Mouse (Mus musculus): Measurements from ENCODE around the gene Mpz. TPM values are rescaled to one million over a fixed set of nuclear protein-coding genes. Genes with fewer than 3 reads are reported as not detected.

The Mpz gene
- not detected in 2 replicates for total RNA-seq (2015; ENCODE audit: low replicate concordance)
- total RNA-seq (2017; ENCODE audit: low replicate concordance), result not detected in 2 replicates

DNA sequence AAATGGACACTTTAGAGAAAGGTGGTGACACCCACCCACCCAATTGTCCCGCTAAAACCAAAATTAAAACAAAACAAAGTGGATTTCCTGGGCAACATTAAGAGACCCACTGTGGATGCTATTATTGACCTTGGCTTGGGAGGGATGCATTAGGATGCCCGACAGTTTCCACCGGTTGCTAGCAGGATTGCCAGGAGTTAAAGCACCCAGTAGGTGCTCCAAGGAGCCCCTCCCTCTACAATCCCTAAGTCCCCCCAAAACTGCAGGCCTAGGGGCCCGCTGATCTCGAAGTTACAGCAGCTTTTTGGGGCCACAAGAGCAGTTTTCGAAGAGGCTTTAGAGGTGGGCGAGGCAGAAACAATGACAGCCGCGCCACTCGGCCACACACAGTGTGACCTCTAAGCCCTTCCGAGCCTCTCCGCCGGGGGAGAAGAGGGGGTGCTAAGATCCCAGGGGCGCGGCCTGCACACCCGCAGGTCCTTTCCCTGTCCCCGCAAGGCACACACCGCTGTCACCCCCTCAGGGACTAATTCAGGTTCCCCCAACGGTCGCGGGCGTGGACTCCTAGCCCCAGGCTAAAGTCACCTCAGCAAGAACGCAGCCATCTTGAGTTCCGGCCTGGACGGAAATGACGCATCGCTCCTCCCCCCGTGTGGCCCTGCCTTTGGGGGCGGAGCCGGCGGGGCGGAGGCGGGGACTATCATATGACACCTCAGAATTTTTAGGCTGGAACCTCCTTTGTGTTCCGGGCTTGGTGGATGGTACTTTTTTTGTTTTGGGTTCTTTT, at the start of gene Mpz, which contains the start of gene Sdhc:
Gene Mpz (plus strand): TSS at position 738 of the 787 bp plus-strand sequence.
Gene Sdhc (minus strand): TSS at position 630 of the 787 bp plus-strand sequence.
- ATAC-seq (replicated peaks; ENCODE audit: low FRiP score, poor library complexity, severe bottlenecking), result peak; percentile 98

DNA sequence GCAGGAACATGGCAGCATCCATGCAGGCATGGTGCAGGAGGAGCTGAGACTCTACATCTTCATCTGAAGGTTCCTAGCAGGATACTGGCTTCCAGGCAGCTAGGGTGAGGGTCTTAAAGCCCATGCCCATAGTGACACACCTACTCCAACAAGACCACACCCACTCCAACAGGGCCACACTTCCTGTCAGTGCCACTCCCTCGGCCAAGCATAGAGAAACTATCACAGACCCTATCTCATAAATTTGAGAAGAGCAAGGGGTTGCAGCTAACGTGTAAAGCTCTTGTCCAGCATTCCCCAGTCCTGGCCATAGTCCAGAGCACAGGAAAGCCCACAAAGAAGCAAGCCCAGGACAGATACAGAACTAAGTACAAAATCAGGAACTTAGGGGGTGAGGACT, 49.5 kb upstream of the Mpz start:
- no peak for ATAC-seq (replicated peaks; ENCODE audit: low FRiP score, poor library complexity, severe bottlenecking)

DNA sequence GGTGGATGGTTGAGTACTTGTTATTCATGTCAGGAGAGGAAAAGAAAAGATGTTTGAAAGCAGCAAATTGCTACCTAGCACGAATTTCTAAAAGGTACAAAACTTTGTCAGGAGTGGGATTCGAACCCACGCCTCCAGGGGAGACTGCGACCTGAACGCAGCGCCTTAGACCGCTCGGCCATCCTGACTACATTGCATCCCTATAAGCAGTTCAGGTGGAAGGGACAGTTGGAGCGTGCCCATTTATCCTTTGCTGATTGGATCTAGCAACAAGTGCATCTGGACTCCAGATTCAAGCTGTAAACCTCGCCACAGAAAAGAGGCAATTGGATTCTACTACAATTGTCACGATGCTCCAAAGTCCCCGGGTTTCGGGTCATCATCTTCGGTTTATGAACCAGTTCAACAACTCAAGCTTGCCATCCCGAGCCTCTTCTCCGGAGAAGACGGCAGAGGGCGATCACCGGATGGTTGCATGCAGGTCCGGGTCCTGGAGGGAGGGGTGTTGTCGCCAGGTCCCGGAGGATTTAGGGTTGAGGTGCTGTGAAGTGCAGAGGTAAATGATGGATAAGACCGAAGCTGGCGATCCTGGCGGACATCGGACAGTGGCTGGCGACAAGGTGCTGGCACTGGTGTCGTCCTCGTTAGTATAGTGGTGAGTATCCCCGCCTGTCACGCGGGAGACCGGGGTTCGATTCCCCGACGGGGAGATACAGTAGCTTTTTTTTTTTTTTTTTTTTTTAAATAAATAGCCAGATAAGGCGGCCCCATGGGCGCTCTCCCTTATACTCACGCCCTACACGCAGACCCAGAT, 48.6 kb upstream of the Mpz start:
- peak; percentile 74 for ATAC-seq (replicated peaks; ENCODE audit: low FRiP score, poor library complexity, severe bottlenecking)

DNA sequence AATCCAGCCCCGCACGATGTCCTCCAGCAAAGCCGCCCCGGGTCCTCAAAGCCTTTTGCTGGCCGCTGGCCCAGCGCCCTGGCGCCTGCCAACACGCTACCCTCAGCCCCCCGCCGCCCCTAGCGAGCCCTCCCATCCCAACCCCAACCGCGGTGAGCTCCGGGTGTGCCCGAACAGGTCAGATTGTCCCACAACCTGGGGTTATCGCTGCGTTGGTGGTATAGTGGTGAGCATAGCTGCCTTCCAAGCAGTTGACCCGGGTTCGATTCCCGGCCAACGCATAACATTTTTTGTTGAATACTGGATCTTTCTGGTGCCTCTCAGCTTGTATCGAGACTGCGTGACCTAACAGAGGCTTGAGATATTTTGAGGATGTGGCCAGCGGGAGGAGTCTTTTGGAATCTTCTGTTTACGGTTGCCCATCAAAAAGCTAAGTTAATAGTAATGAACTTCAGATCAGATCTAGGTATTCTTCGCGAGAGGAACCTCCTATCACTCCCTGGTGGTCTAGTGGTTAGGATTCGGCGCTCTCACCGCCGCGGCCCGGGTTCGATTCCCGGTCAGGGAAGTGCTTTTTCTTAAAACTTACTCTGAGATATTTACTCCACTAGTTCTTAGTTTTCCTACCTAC, 47.8 kb upstream of the Mpz start:
- ATAC-seq (replicated peaks; ENCODE audit: low FRiP score, poor library complexity, severe bottlenecking), result peak; percentile 66

DNA sequence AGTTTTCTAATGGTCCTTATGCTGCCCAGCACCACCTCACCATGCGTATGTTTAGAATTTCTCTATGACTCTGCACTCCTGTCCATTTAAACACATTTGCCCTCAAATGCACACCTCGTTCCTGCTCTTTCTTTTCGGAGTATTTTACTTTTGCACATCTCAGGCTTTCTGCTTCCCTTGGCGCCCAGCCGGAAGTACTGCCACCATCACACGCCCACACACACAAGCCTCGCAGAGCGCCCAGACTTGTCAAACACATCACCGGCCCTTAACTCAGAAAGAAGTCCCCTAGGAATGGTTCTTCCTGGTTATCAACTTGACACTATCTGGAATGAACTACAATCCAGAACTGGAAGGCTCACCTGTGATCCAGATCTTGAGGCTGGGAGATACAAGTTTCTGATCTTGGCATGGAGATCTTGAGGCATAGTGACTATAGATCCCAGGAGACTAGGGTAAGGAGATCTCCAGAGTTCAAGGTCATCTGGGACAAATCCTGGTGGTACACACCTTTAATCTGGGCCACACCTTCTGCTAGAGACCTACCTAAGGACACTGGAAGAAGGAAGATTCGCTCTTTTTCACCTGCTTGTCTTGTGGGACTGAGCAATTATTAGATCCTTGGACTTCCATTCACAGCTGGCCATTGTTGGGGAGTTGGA, 47.2 kb upstream of the Mpz start:
- peak; percentile 15 for ATAC-seq (replicated peaks; ENCODE audit: low FRiP score, poor library complexity, severe bottlenecking)

DNA sequence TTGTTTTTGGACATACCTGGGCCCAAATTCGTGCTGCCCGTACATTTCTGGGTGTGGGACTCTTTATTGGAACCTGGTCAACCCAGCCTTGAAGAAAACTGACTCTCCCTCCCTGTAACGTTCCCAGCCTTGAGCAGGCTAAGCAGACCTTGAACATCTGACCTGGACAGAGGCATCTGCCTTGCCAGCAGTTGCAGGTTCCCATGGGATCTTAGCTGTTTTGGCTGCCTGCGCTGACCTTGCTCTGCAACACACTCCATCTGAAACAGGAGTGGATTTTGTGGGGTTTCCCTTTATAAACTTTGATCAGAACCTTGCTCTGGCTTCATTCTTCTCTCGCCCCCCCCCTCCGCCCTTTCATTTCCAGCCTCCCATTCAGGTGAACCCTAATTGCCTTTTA, 45.3 kb upstream of the Mpz start:
- ATAC-seq (replicated peaks; ENCODE audit: low FRiP score, poor library complexity, severe bottlenecking), result no peak

DNA sequence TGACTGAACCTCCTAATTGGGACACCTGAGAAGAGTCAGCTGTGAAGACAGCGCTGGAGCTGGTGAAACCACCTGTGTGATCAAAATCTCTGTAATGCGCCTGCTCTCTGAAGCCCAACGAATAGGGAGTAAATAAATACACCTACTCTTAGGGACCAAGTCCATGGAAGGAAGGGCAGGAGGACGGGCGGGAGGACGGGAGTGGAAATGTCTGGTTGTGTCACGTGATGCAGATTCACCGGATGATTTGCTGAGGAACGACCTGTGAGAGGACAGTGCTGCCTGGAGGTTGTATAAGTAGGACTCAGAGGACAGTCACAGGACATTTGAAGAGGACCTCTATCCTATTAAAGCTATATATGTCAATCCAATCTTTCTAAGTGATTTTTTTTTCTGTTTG, 40.9 kb upstream of the Mpz start:
- ATAC-seq (replicated peaks; ENCODE audit: low FRiP score, poor library complexity, severe bottlenecking), result no peak

DNA sequence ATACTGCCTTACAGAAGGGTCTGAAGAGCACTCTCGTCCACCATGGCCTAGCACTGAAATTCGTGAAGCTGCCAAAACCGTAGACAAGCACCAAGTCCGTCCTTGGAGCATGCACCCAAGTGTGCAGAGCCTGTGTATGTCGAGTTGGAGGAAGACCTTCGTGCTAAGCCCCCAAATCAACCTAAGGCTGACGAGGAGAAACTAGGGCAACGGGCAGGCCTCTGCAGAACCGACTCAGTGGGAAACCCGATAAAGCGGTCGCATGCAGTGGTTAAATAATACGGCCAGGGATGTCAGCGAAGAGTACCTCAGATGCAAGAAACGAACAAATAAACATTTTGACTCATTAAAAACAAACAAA, 39.9 kb upstream of the Mpz start:
- ATAC-seq (replicated peaks; ENCODE audit: low FRiP score, poor library complexity, severe bottlenecking), result no peak

DNA sequence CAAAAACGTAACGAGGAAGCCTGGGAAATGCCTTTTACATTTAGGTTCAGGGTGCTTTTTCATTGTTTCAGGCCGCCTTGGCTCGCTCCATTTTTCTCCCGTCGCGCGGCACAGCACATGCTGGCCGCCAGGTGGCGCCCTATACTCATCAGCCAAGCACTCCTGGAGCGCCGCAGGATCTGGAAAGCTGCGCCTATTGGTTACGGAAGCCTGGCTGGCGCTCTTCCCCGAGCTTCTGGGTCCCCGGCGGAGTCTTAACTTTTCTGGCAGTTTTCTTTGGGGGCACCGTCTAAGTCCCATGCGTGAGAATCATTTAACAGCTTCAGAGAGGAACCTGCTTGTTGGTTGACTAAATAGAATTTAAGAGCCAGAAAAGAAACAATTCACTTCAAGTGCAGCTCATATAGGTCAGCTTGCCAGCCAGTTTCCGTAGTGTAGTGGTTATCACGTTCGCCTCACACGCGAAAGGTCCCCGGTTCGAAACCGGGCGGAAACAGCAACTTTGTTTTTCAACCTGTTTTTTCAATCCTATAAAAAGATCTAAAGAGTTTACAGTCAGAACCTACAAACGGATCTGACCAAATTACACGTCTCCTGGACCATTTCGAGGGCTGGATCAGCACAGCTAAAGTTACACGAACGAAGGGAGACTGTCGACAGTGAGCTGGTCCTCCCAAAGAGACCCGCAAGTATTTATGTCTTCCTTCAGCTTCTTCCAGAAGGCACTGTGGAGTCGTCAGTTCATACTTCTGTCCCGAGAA, 39.3 kb upstream of the Mpz start:
- peak; percentile 86 for ATAC-seq (replicated peaks; ENCODE audit: low FRiP score, poor library complexity, severe bottlenecking)

DNA sequence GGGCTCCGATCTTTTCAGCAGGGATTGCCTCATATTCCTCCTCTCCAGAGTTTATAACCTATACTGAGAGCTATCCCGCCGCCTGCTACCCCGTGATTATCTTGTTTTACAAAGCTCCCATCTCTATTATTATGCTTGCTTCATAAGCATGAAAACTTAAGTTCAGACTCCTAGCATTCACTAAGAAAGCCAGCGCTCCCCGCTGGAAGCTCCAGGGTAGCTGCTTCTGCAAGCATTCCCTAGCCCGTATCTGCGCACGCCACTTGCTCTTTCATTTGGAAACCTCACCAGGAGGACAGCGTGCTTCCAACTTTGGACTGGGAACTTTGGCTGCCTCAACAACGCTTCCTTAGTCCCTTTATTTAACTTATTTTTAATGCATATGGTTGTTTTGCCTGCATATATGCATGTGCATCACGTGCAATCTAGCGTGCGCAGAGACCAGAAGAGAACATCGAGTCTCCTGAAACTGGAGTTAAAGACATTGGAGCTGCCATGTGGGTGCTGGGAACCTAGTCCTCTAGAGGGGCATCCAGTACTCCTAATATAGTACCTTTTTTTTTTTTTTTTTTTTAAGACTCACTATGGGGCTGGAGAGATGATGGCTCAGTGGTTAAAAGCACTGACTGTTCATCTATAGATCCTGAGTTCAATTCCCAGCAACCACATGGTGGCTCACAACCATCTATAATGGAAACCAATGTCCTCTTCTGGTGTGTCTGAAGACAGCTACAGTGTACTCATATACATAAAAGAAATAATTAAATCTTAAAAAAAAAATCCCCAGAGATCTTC, 38.5 kb upstream of the Mpz start:
- peak; percentile 25 for ATAC-seq (replicated peaks; ENCODE audit: low FRiP score, poor library complexity, severe bottlenecking)

DNA sequence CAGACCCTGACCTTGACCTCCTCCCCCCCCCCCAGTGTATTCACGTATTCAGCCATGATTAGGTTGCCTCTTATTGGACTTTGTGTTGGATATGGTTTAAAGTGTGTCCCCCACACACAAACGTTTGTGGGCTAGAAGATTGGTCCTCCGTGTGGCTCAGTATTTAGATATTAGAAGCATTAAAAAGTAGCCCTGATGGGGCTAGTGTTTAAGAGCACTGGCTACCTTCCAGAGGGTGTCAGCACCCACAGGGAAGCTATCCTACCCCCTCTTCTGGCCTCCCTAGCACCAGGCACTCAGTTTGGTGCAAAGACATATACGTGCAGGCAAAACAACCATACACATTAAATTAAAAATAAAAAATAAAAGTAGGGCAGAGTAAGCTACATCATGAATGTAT, 37.5 kb upstream of the Mpz start:
- ATAC-seq (replicated peaks; ENCODE audit: low FRiP score, poor library complexity, severe bottlenecking), result no peak

DNA sequence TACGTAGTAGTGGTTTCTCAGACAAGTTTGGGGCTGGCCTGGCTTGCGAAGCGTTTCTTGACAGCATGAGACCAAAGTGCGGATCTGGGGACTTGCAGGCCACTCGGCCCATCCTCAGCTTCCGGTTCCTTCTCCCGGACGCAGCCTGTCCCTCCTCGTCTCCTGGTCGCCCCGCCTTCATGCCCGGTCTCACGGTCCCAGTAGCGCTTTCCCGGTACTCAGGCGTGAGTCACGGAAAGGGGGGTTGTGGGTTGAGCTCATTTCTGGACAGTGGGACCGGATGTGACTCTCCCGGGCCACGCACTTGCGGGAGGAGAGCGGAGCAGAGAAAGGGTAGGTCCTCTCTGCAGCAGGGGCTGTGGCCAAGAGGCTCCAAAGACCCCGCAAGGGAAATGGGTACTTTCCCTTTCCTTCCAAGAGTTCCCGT, 36.6 kb upstream of the Mpz start, which contains the start of gene Cfap126:
Gene Cfap126 (plus strand): TSS at position 46 of the 427 bp plus-strand sequence.
- peak; percentile 75 for ATAC-seq (replicated peaks; ENCODE audit: low FRiP score, poor library complexity, severe bottlenecking)

DNA sequence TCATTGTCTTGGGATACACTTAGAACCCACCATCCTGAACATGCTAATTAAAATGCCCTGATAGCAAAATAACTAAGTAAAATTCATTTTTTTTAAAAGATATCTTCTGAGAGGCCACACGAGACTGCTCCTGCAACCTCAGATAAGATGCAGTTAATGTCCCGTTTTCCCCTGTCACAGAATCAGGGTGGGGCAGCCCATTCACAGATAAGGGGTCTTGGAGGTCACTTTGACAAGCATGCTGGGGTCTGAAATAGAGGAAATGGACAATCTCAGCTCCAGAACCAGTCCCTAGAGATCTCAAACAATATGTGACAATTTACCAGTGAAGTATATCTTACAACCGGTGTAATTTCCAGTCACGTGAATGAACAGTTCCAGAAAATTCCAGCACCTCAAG, 34.2 kb upstream of the Mpz start:
- no peak for ATAC-seq (replicated peaks; ENCODE audit: low FRiP score, poor library complexity, severe bottlenecking)

DNA sequence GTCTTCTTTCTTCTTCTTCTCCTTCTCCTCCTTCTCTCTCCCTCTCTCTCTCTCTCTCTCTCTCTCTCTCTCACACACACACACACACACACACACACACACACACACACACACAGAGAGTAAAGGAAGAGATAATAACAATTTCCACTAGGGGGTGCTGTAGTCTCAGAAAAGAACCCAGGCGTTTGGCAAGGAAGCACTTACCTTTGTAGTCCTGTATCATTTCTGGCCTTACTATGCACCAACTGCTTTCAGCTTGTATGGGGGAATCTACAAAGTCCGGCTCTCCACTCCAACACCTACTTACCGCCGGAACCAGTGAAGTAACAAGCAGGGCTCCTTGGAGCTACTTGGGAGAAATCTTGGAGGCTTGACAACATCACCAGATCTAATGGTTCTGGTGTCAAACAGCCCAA, 32.2 kb upstream of the Mpz start:
- peak; percentile 41; the same call in 1 of the 2 replicates for ATAC-seq (replicated peaks; ENCODE audit: low FRiP score, poor library complexity, severe bottlenecking)

DNA sequence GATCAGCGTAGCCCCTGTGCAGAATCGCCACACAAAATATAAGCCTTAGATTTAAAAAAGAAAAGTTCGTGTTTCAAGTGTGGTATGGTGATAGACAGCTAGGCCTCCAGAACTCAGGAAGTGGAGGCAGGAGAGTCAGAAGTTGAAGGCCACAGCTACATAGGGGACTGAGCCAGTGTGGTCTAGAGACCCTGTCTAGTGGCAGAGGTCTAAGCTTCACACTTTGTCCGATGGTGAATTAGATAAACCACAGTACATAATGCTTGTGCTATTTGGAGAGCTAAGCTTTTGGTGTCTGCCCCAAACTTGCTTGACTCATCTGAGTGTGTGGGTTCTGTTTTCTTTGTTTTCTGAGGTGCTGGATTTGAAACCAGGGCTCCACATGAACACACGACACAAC, 31.5 kb upstream of the Mpz start:
- no peak for ATAC-seq (replicated peaks; ENCODE audit: low FRiP score, poor library complexity, severe bottlenecking)

DNA sequence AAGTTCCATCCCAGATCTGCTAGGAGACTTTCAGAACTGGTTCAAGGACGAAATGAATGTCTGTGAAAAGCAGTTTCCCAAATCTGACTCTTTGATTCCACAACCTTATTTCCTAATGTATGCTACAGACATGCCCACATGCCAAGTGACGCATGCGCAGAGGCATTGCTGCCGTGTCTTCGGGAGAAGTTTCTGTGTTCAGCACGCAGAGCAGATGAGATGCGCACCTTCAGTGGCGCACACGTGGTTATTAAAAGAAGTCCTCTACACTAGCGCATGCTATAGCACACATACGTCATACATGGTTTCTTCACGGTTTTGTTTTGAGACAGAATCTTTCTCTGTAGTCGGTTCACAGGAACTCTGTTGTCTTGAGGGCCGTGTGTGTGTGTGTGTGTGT, 31.1 kb upstream of the Mpz start:
- no peak for ATAC-seq (replicated peaks; ENCODE audit: low FRiP score, poor library complexity, severe bottlenecking)

DNA sequence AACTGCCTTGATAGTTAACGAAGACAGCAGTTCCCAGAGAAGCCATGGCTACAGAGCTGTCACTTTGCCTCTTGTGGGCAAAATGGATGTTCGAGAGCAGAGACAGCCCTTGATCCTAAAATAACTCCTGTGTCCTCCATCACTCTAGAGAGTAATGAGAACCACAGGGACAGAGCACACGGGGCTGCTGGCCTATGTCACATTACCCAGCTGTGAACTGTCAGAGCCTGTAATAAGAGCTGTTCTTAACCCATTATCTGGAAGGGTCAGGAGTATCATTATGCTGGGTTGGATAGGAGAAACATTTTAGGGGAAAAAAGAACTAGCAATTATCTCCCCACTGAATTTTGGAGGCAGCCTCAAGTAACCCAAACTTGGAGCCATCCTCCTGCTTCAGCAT, 29.6 kb upstream of the Mpz start:
- ATAC-seq (replicated peaks; ENCODE audit: low FRiP score, poor library complexity, severe bottlenecking), result no peak

DNA sequence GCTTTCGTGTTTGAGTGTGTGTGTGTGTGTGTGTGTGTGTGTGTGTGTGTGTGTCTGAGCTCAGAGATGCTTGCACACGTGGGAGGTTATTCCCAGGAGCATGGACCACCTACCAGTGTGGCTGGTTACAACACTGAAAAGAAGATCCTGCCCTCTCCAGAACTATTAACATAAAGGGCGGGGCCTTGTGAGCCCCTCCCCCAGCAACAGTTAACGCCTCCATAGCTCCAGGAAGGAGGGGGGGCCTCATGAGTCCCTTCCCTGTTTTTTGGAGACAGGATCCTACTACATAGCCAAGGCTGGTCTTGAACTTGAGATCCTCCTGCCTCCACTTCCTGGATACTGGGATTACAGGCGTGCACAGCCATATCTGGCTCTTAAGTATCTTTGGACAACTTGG, 28.7 kb upstream of the Mpz start:
- no peak for ATAC-seq (replicated peaks; ENCODE audit: low FRiP score, poor library complexity, severe bottlenecking)
